Mouse (Mus musculus) bone marrow macrophage, adult 2 months (primary cell): ENCODE results near the gene H3f3a. TPM values are rescaled to one million over a fixed set of nuclear protein-coding genes. Genes with fewer than 3 reads are reported as not detected.

Experiments
- H3K27ac ChIP-seq: 2 replicates; pipeline ENCODE4 v1.5.1; 2012; ENCODE audit warnings: low read depth, low read length; ENCODE audit not compliant: insufficient read depth
- H3K4me1 ChIP-seq: 2 replicates; pipeline ENCODE4 v1.6.1; 2012; ENCODE audit warnings: low read length; ENCODE audit not compliant: control insufficient read depth, insufficient read depth
- H3K4me3 ChIP-seq: 2 replicates; pipeline ENCODE4 v1.5.1; 2012; ENCODE audit warnings: mild to moderate bottlenecking, low read length, moderate library complexity; ENCODE audit not compliant: insufficient read depth
- CTCF ChIP-seq: IDR thresholded peaks from 2 replicates; pipeline ENCODE4 v1.5.1; 2012; ENCODE audit warnings: low read depth, mild to moderate bottlenecking, low read length, moderate library complexity
- POLR2A ChIP-seq: IDR thresholded peaks from 2 replicates; pipeline ENCODE4 v1.6.1; 2012; ENCODE audit warnings: mild to moderate bottlenecking, low read depth, low read length, borderline replicate concordance
- polyA plus RNA-seq: library from polyadenylated mRNA; stranded (reverse); fragments of >200 nt; gene quantifications from 2 replicates; pipeline ENCODE4 v1.2.4, GENCODE M21; 2012; ENCODE audit not compliant: missing spikeins, insufficient read depth, insufficient read length

Gene H3f3a
- polyA plus RNA-seq, 1 experiment, result 1,000 TPM

- no peak overlapping the region for H3K27ac ChIP-seq
- H3K4me3 ChIP-seq, result no peak overlapping the region
- H3K4me1 ChIP-seq, result peaks cover 9% of the 10 kb centered on the region
- TF ChIP-seq POLR2A, result no peak
- TF ChIP-seq CTCF, result no peak
Measured at GRCm38 (mm10) chr1:180808831-180809230, 4.9 kb downstream of the H3f3a start.

GRCm38 (mm10) chr1:180803881-180804280 is 9.9 kb downstream of the H3f3a start:
- H3K4me3 ChIP-seq, result no peak overlapping the region
- no peak for TF ChIP-seq POLR2A
- TF ChIP-seq CTCF, result no peak
- H3K4me1 ChIP-seq, result peaks cover under 1% of the 10 kb centered on the region; the same call in 1 of the 2 replicates
- no peak overlapping the region for H3K27ac ChIP-seq

- Histone ChIP-seq H3K4me3 (no peak overlapping the region), H3K27ac (no peak overlapping the region), H3K4me1 (no peaks in the 10 kb centered on the region)
- no peak for TF ChIP-seq POLR2A
- no peak for TF ChIP-seq CTCF
Measured at GRCm38 (mm10) chr1:180801466-180801994, 12.2 kb downstream of the H3f3a start.

GRCm38 (mm10) chr1:180800814-180801213 is 12.9 kb downstream of the H3f3a start:
- Histone ChIP-seq H3K4me3 (no peak overlapping the region), H3K4me1 (no peaks in the 10 kb centered on the region), H3K27ac (no peak overlapping the region)
- TF ChIP-seq POLR2A (no peak), CTCF (no peak)

GRCm38 (mm10) chr1:180800022-180800421 is 13.7 kb downstream of the H3f3a start:
- TF ChIP-seq POLR2A (no peak), CTCF (no peak)
- Histone ChIP-seq H3K4me3 (no peak overlapping the region), H3K4me1 (no peaks in the 10 kb centered on the region)

GRCm38 (mm10) chr1:180799253-180799652 is 14.5 kb downstream of the H3f3a start:
- Histone ChIP-seq H3K4me3 (no peak overlapping the region), H3K4me1 (peaks cover 1% of the 10 kb centered on the region; the same call in 1 of the 2 replicates), H3K27ac (no peak overlapping the region)
- TF ChIP-seq POLR2A, result no peak
- TF ChIP-seq CTCF, result no peak

More at GRCm38 (mm10) chr1:180800022-180800421, 13.7 kb downstream of the H3f3a start:
- no peak overlapping the region for H3K27ac ChIP-seq

- TF ChIP-seq CTCF (no peak), POLR2A (no peak)
- H3K4me1 ChIP-seq, result peaks cover 7% of the 10 kb centered on the region
- H3K4me3 ChIP-seq, result no peak overlapping the region
- no peak overlapping the region for H3K27ac ChIP-seq
Measured at GRCm38 (mm10) chr1:180798660-180799059, 15.1 kb downstream of the H3f3a start.

GRCm38 (mm10) chr1:180794170-180794569 is 19.6 kb downstream of the H3f3a start:
- H3K4me1 ChIP-seq, result peaks cover 19% of the 10 kb centered on the region
- H3K4me3 ChIP-seq, result no peak overlapping the region
- TF ChIP-seq POLR2A, result no peak
- no peak for TF ChIP-seq CTCF
- H3K27ac ChIP-seq, result no peak overlapping the region

- H3K4me3 ChIP-seq, result no peak overlapping the region
- TF ChIP-seq CTCF, result no peak
- no peak for TF ChIP-seq POLR2A
- H3K27ac ChIP-seq, result no peak overlapping the region
- H3K4me1 ChIP-seq, result peaks cover 19% of the 10 kb centered on the region
Measured at GRCm38 (mm10) chr1:180793445-180794117, 20.2 kb downstream of the H3f3a start.

- no peak for TF ChIP-seq CTCF
- no peak for TF ChIP-seq POLR2A
Measured at GRCm38 (mm10) chr1:180792814-180793213, 20.9 kb downstream of the H3f3a start.

More at GRCm38 (mm10) chr1:180792814-180793213, 20.9 kb downstream of the H3f3a start:
- no peak overlapping the region for H3K4me3 ChIP-seq
- no peak overlapping the region for H3K27ac ChIP-seq
- peaks cover 19% of the 10 kb centered on the region for H3K4me1 ChIP-seq
